Mouse (Mus musculus): Measurements from ENCODE around the gene Galntl6.
"Not testable (repeated sequence)": the region's sequence is repeated elsewhere in the genome, so short reads cannot be mapped to it uniquely, and the experiment has no call there.

Galntl6 gene

DNA sequence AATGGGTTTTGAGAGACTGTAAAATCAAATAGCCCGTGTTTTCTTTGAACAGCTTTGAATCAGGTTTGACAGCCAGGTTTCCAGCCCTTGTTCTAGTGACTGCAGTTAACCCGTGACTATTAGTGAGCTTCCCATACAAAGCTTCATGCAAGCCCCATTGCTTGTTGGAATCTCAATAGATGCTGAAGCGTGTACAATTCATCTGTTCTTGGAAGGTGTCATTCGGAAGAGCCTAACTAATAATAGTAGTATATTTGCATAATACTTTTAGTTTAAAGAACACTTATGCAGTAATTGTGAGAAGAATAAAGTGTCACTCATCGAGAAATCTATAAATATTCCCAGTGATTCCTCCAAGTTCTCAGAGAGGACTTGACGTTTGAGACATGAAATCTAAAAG, 314.6 kb downstream of the Galntl6 start:
- DNase-seq: no peak

- no peak for DNase-seq
Observed at GRCm38 (mm10) chr8:58575346-58575745, 337.1 kb downstream of the Galntl6 start.

- DNase-seq: no peak
Observed at GRCm38 (mm10) chr8:58568086-58568485, 344.4 kb downstream of the Galntl6 start.

DNA sequence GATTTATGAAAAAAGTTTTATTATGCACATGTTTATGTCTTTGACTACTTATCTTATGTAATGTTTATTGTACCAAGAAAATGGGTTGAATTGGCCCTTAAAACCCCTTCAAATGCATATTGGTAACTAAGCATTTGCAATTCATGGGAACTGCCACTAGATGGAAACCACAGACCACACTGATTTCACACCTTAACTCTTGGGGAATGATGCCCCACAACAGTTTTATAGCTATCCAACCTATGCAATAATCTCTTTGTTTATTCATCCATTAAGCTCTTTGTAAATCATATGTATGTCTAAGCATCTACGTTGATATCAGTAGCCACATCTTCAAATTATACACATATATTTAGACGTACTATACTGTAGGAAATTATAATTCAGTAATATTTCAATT, 346.3 kb downstream of the Galntl6 start:
- no peak for DNase-seq

GRCm38 (mm10) chr8:58535781-58536180, 376.7 kb downstream of the Galntl6 start:
- DNase-seq: no peak

DNA sequence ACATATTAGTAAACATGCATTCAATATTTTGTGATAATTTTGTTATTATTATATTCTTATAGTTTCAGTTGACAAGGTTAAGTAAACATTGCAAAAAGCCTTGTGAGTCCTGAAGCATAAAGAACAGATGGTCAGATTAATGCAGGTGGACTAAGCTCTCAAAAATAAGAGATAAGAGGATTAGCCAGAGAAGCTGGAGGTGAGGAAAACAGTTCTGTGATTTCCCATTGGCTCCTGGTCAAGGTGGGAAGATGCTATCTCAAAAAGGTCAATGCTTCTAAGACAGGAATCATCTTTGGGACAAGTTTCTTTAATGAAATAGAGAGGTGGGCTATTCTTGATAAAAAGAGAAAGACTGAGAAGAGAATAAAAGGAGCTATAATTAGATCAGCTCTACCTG, 377.8 kb downstream of the Galntl6 start:
- no peak for DNase-seq

DNA sequence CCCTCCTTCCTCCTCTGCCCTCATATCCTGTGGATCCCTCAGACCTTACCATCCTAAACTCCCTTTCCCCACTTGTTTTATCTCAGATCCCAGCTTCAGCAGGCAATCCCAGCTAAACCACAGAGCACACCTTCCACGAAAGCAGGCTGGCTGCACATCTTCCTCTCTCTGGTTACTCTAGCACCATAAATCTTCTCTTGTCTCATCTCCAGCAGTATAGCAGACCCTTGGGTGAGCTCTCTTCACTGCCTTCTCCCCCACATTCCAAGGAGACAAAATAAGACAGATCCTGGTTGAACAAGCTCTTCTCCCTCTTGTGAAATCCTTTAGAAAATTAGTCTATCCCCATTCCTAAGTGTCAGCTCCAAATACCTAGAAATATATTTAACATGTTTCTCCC, 389.0 kb downstream of the Galntl6 start:
- no peak for DNase-seq

DNA sequence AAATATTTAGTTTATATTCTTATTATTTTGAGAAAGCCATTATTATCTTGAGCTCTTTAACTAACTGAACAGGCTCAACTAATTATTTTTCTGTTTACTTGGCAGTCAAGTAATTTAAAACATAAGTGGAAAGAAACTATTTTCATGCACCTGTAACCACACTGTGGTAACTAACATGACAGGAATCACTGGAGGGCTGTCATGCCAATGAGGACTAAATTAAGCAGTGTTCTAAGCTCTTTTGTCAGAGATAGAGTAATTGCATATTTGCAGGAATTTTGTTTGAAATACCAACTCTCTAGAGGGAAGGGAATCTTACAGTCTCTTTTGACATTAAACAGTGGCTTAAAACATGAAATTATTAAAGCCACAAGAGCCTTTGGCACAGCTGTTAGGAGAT, 390.5 kb downstream of the Galntl6 start:
- DNase-seq: no peak

- no peak for DNase-seq
Observed at GRCm38 (mm10) chr8:58510516-58510915, 401.9 kb downstream of the Galntl6 start.

DNA sequence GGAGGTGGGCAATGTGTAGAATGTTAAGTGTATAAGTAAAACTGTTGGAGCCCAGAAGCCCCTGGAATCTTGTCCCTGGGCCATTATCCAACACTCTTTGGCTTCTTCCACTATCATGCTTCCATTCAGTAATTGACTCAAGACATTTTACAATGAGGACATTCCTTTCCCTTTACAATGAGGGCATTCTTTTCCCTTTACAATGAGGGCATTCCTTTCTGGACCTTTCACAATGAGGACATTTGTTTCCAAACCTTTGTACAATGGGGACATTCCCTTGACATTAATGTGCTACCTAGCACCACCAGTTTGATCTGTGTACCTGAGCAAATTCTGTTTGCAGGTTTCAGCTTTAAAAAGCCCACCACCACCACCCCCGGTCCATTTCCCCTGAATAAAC, 403.4 kb downstream of the Galntl6 start:
- DNase-seq: no peak

DNA sequence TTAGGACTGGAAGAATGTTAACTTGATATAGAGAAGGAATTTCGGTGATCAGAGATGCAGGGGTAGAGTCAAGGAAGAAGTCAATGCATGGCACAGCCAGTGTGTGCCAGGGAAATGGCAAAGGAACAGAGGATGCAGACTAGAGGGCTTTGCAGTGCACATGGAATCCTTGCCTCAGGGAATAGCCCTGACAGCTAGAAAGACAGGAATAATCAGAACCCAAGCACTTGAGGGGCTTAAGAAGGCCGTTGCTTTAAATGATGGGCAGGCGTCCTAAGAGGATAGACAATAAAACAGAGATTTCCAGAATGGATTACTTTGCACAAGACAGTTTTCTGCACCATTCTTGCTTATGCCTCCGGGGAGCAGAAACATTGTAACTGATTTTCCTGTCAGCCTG, 425.3 kb downstream of the Galntl6 start:
- no peak for DNase-seq

DNA sequence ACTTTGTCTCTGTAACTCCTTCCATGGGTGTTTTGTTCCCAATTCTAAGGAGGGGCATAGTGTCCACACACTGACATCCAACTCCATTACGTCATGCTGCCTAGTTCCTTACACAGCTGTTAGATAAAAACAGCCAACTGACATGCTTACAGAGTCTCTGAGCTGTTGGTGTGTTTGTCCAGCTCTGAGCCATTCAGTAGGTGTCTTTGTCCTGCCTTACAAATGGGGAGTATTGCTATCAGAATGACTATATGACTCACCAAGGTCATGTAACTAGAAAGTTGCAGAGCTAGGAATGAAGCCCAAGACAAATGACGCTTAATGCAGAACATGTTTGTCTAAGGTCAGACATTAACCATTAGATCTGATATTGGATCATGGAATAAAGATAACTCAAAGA, 449.1 kb downstream of the Galntl6 start:
- not testable (repeated sequence) for DNase-seq

DNA sequence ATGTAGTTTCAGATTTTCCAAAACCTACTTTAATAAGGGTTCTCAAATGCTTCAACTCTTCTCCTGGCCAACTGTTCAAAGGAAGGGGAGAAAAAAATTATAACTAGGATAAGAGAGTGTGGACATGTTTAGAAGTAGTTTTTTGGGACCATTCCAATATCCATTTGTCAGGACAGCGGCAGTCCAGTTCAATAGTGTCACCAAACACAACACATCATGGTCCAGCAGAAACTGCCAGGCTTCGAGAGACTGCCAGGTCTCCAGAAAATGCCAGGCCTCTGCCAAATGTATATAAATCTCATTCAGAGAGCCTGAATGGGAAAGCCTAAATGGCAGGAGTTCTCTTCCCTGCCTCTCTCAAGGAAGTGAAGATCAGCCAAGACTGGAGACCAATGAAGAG, 469.7 kb downstream of the Galntl6 start:
- DNase-seq: no peak

GRCm38 (mm10) chr8:58418481-58418880, 494.0 kb downstream of the Galntl6 start:
- no peak for DNase-seq

DNA sequence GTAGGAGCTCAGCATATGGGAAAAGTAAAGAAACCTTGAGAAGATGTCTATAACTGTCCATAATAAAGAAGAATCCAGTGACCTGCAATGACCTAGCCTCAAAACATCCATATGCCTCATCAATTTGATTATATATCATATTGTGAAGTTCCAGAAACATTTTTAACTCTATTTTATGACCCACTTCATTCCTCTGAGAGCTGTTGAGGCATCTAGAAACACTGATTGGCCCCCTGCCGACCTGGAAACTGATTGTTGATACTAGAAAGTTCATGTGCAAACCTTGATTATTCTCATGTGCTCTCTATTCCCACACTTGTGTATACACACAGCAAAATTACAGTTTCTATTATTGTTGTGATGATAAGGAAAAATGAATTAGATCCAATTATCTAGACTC, 494.9 kb downstream of the Galntl6 start:
- no peak for DNase-seq

DNA sequence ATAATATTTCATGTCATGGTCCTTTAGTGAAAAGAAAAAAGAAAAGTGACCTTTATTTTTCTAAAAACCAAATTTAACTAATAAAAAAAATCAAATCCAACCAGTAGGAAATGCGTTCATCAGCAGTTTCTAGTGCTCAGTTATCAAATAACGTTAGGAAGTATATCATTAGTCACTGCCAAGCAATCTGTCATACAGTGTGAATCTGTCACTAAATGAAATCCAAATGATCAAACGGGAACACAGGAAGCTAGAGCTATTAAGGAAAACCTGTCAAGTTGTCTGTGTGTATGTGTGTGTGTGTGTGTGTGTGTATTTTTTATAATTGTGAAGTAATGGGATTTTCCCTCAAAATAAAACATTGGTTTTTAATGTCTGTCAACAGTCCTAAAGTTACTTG, 515.9 kb downstream of the Galntl6 start:
- DNase-seq: no peak

DNA sequence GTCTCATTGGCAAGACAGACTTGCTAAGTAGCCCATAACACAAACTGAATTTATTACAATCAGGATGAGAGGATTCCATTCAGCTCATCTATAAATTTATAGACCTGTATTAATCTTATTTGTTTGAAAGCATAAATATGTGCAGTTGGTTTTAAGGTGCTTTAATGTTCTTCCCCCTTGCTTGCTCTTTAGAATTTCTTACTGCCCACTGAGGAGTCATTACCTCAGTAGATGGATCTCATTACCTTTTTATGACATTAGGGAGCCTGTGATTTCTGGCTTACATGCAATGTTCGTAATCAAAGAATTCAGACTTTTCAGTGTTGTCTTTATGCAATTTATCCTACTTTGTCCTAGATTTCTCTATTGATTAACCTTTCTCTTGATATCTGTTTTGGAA, 516.6 kb downstream of the Galntl6 start:
- DNase-seq: no peak

- no peak for DNase-seq
Observed at GRCm38 (mm10) chr8:58372389-58372788, 540.1 kb downstream of the Galntl6 start.

- DNase-seq: no peak
Observed at GRCm38 (mm10) chr8:58371979-58372378, 540.5 kb downstream of the Galntl6 start.

- DNase-seq: no peak
Observed at GRCm38 (mm10) chr8:58331151-58331550, 581.3 kb downstream of the Galntl6 start.

- no peak for DNase-seq
Observed at GRCm38 (mm10) chr8:58313482-58313881, 599.0 kb downstream of the Galntl6 start.

DNA sequence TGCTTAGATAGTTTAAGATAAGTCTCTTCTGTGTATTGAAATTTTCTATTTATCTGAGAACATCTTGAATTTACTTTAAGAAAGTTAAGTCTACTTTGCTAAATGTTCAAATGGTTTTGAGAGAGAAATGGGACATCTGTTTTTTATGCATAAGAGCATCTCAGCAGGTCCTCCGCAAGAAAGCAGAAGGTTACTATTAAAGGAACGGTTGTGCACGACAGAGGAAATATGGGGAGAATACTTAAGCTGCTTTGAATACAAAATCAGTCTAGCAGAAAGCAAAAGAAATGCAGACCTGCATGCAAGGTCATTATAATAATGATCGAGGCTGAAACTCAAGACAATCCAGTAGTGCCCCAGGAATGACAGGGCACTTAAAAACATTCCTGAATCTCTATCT, 621.0 kb downstream of the Galntl6 start:
- DNase-seq: no peak

DNA sequence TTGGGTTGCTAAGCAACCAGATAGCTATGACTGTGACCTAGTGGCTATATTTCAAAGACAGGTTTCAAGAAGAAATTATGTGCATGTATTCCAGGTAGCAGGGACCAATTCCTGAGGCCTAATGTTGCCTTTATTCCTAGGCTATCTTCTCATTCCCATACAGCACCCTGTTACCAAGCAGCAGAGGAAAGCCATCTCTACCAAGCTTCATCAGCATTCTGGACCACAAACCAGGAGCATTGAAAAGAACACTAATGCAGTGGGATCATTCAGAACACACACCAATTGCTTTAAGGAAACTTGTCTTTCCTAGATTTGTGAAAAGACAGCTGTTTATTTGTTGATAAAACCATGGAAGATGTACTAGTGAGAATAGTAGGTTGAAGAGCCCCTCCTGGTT, 622.4 kb downstream of the Galntl6 start:
- no peak for DNase-seq

GRCm38 (mm10) chr8:58265485-58265884, 647.0 kb downstream of the Galntl6 start:
- DNase-seq: no peak

GRCm38 (mm10) chr8:58258577-58259315, 653.7 kb downstream of the Galntl6 start:
- DNase-seq: no peak

Measured in thymus, adult 18-20 months (tissue).